Mouse (Mus musculus) liver, adult 2 months (tissue): Measurements from ENCODE around the gene Ryr3.

Experiments used
- CTCF ChIP-seq: fragments of 200-500 bp; IDR thresholded peaks from 2 replicates; pipeline ENCODE4 v1.5.1; 2011; ENCODE audit warnings: low read depth, low read length, control low read depth
- POLR2A ChIP-seq: fragments of 200-500 bp; IDR thresholded peaks from 2 replicates; pipeline ENCODE4 v1.6.1; 2011; ENCODE audit warnings: low read length, control low read depth; ENCODE audit not compliant: insufficient read depth; ENCODE audit errors: extremely low read depth

DNA sequence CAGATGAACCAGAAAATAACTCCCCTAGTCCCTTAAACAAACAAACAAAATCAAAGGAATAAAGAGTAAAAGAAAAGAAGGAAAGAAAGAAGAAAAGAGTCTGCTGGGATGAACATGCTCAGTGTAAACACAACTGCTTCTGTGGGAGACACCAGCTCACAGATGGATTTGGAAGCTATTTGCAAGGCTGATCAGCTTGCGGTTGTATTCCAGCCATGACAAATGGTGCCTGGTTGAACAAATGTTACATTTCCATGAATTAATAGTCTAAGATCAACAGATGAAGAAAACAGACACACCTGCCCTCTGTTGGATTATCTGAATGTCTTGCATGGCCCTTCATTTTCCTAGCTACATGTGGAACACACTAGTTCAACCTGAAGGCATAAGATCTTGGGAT, 468.4 kb downstream of the Ryr3 start:
- no peak for TF ChIP-seq CTCF
- no peak for TF ChIP-seq POLR2A
